Mouse (Mus musculus) cerebellum, adult 11-12 months (tissue): ENCODE data around the gene Fam102b.
A peak's percentile ranks its signal among the peaks of the same experiment; 100 is the strongest.

ENCODE experiments used
- DNase-seq: peaks from one replicate; pipeline ENCODE4 v3.0.0; 2022

Fam102b gene

GRCm38 (mm10) chr3:109027515-109027987, at the start of gene Fam102b:
TSS of gene Fam102b (minus strand) at chr3:109027607.
- DNase-seq = peak; percentile 80

GRCm38 (mm10) chr3:109062989-109063388, 35.6 kb upstream of the Fam102b start:
- DNase-seq = peak; percentile 7

GRCm38 (mm10) chr3:109062391-109062790, 35.0 kb upstream of the Fam102b start:
- no peak for DNase-seq

GRCm38 (mm10) chr3:109059903-109060302, 32.5 kb upstream of the Fam102b start:
- no peak for DNase-seq

GRCm38 (mm10) chr3:109051946-109052331, 24.5 kb upstream of the Fam102b start:
- no peak for DNase-seq

GRCm38 (mm10) chr3:109051056-109051945, 23.9 kb upstream of the Fam102b start:
- DNase-seq = no peak

- no peak for DNase-seq
Observed at GRCm38 (mm10) chr3:109047707-109048283, 20.4 kb upstream of the Fam102b start.

- DNase-seq = no peak
Observed at GRCm38 (mm10) chr3:109046428-109046827, 19.0 kb upstream of the Fam102b start.

- DNase-seq = no peak
Observed at GRCm38 (mm10) chr3:109043395-109043794, 16.0 kb upstream of the Fam102b start.

- DNase-seq = no peak
Observed at GRCm38 (mm10) chr3:109040908-109041307, 13.5 kb upstream of the Fam102b start.

- no peak for DNase-seq
Observed at GRCm38 (mm10) chr3:109034411-109034810, 7.0 kb upstream of the Fam102b start.

- DNase-seq = no peak
Observed at GRCm38 (mm10) chr3:109032306-109032705, 4.9 kb upstream of the Fam102b start.

- DNase-seq = no peak
Observed at GRCm38 (mm10) chr3:109031626-109032025, 4.2 kb upstream of the Fam102b start.

- no peak for DNase-seq
Observed at GRCm38 (mm10) chr3:109030817-109031216, 3.4 kb upstream of the Fam102b start.

- DNase-seq = no peak
Observed at GRCm38 (mm10) chr3:109029661-109030060, 2.3 kb upstream of the Fam102b start.

- DNase-seq = peak; percentile 43
Observed at GRCm38 (mm10) chr3:109026991-109027470, 376 bp downstream of the Fam102b start.

- peak; percentile 10 for DNase-seq
Observed at GRCm38 (mm10) chr3:109026462-109026990, 881 bp downstream of the Fam102b start.

- DNase-seq = peak; percentile 53
Observed at GRCm38 (mm10) chr3:109025579-109025978, 1.8 kb downstream of the Fam102b start.

- DNase-seq = no peak
Observed at GRCm38 (mm10) chr3:109023066-109023465, 4.3 kb downstream of the Fam102b start.

GRCm38 (mm10) chr3:109021720-109022516, 5.5 kb downstream of the Fam102b start:
- DNase-seq = no peak

- DNase-seq = no peak
Observed at GRCm38 (mm10) chr3:109018336-109018735, 9.1 kb downstream of the Fam102b start.

GRCm38 (mm10) chr3:109012595-109012994, 14.8 kb downstream of the Fam102b start:
- DNase-seq = no peak
